Comparison of ENCODE assay signal across 11 mouse cellular contexts in the genomic region with DNA sequence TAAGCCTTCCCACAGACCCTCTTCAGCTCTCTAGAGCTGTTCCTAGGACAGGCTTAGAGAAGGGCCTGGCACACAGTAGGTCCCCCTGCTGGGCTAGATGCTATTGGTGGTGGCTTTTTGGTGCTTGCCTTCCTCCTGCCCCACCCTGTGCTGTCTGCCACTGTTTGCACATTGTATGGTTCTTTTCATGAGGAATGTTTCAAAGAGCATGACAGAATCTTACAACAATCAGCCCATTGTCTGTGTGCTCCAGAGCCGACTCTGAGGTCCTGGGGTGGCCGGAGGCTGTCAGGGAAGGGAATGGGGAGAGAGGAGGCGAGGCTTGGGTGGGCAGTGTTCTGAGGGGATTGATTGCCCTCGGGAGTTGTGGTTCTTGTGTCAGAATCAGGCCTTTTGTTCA. TPM values are rescaled to one million over a fixed set of nuclear protein-coding genes. Genes with fewer than 3 reads are reported as not detected.
DNase-seq lines count a peak whose midpoint lies in the region; ATAC-seq lines count a peak whose summit lies in the region.
"Had no signal": no experiment of that assay in that cellular context is flagged by ENCODE, and none has a peak within 500 bp of the region (broad histone marks: within the 10 kb centered on the region; RNA-seq: fewer than 3 reads in every experiment).

No protein-coding gene starts in this region.

- peaks cover 83% of the 10 kb centered on the region for H3K36me3 ChIP-seq in heart, embryonic 13.5 days
- peaks cover 94% of the 10 kb centered on the region for H3K36me3 ChIP-seq in hindbrain, embryonic 10.5 days
- peaks cover 75% of the 10 kb centered on the region for H3K36me3 ChIP-seq in neural tube, embryonic 12.5 days

- no peak for DNase-seq in heart, postnatal 4 days
- peak; percentile 59 for DNase-seq in NIH3T3 (ENCODE audit: low read depth)
- peak; percentile 69 for DNase-seq in hindbrain, embryonic 10.5 days (ENCODE audit: low spot score)
- no peak for DNase-seq in cerebellum, adult 9-11 months
- DNase-seq in right cerebral cortex, adult 2 months (ENCODE audit: low spot score in 2 of 2) = no peak
- DNase-seq: cerebellum, postnatal 25 days; kidney, postnatal 4 days had no signal

- no peak for ATAC-seq in heart, embryonic 13.5 days (ENCODE audit: extremely low read depth, insufficient number of reproducible peaks, low FRiP score, low TSS enrichment)
- peak; percentile 86 for ATAC-seq in neural tube, embryonic 12.5 days (ENCODE audit: low FRiP score, low read depth)
- no peak for ATAC-seq in activated CD4-positive, CD25-positive, alpha-beta regulatory T cell, adult 4 months

- peak overlapping the region; percentile 36 for H3K27ac ChIP-seq in heart, embryonic 13.5 days (replicated peaks)
- peak overlapping the region; percentile 78 for H3K27ac ChIP-seq in hindbrain, embryonic 10.5 days
- 0 out of 2 replicates have a peak overlapping the region, but pooled peaks have one; percentile 8 for H3K27ac ChIP-seq in neural tube, embryonic 12.5 days

- no peak overlapping the region for H3K9ac ChIP-seq in heart, embryonic 13.5 days
- H3K9ac ChIP-seq in neural tube, embryonic 12.5 days = no peak overlapping the region; the same call in 1 of the 2 replicates

- no peaks in the 10 kb centered on the region for H3K9me3 ChIP-seq in heart, embryonic 13.5 days
- no peaks in the 10 kb centered on the region for H3K9me3 ChIP-seq in hindbrain, embryonic 10.5 days
- H3K9me3 ChIP-seq in neural tube, embryonic 12.5 days = no peaks in the 10 kb centered on the region

- H3K4me2 ChIP-seq in heart, embryonic 13.5 days = no peak overlapping the region
- no peak overlapping the region for H3K4me2 ChIP-seq in neural tube, embryonic 12.5 days (replicated peaks)

- H3K4me3 ChIP-seq in heart, embryonic 13.5 days = no peak overlapping the region
- H3K4me3 ChIP-seq in hindbrain, embryonic 10.5 days = peak overlapping the region; percentile 9; the same call in 1 of the 2 replicates
- H3K4me3 ChIP-seq in neural tube, embryonic 12.5 days = no peak overlapping the region

- 62% methylated on average over 4 of the region's 4 CpGs for WGBS in heart, embryonic 13.5 days
- WGBS in hindbrain, embryonic 10.5 days = 15% methylated on average over 4 of the region's 4 CpGs
- 6% methylated on average over 4 of the region's 4 CpGs for WGBS in neural tube, embryonic 12.5 days

- H3K27me3 ChIP-seq in heart, embryonic 13.5 days (replicated peaks) = no peaks in the 10 kb centered on the region
- H3K27me3 ChIP-seq in hindbrain, embryonic 10.5 days (ENCODE audit: insufficient read depth, poor library complexity, severe bottlenecking) = peaks cover 41% of the 10 kb centered on the region
- no peaks in the 10 kb centered on the region for H3K27me3 ChIP-seq in neural tube, embryonic 12.5 days (replicated peaks)

- peaks cover 6% of the 10 kb centered on the region; the same call in 1 of the 2 replicates for H3K4me1 ChIP-seq in heart, embryonic 13.5 days
- H3K4me1 ChIP-seq in hindbrain, embryonic 10.5 days (replicated peaks) = peaks cover 36% of the 10 kb centered on the region
- H3K4me1 ChIP-seq in neural tube, embryonic 12.5 days = peaks cover 34% of the 10 kb centered on the region

RNA-seq across cellular contexts. Expression of a gene that starts 18.1 kb away (rescaled TPM):
- 0.99 and 1.1 TPM in 2 replicates for polyA plus RNA-seq in heart, embryonic 13.5 days (2015; fragmentation: Nextera tagmentation; extraction: Ambion mirVana)
- 1 to 10 TPM; 5.0 to 5.4 TPM for total RNA-seq in heart, postnatal 4 days (2021)
- 0.92 and 0.94 TPM in 2 replicates for polyA plus RNA-seq in hindbrain, embryonic 10.5 days (2016; fragmentation: Nextera tagmentation; extraction: Ambion mirVana)
- 0.99 and 1.4 TPM in 2 replicates for polyA plus RNA-seq in neural tube, embryonic 12.5 days (2016; fragmentation: Nextera tagmentation; extraction: Ambion mirVana)
- not detected for polyA plus RNA-seq in activated CD4-positive, CD25-positive, alpha-beta regulatory T cell, adult 4 months (2017; shearing (Covaris generic))
- total RNA-seq: monocyte, adult 5-6 weeks had no signal

RNA-seq across cellular contexts. Expression of a gene that starts 23.2 kb away (rescaled TPM):
- polyA plus RNA-seq in heart, embryonic 13.5 days (2015; fragmentation: Nextera tagmentation; extraction: Ambion mirVana) = 11.6 and 12.7 TPM in 2 replicates
- 1 to 10 TPM; 8.0 to 10.0 TPM for total RNA-seq in heart, postnatal 4 days (2021)
- polyA plus RNA-seq in hindbrain, embryonic 10.5 days (2016; fragmentation: Nextera tagmentation; extraction: Ambion mirVana) = 27.3 and 28.8 TPM in 2 replicates
- 24.2 and 30.2 TPM in 2 replicates for polyA plus RNA-seq in neural tube, embryonic 12.5 days (2016; fragmentation: Nextera tagmentation; extraction: Ambion mirVana)
- 10 to 100 TPM; 12.1 to 22.5 TPM for polyA plus RNA-seq in activated CD4-positive, CD25-positive, alpha-beta regulatory T cell, adult 4 months (2017; shearing (Covaris generic))

RNA-seq across cellular contexts. Expression of a gene that starts 23.4 kb away (rescaled TPM):
- polyA plus RNA-seq in heart, embryonic 13.5 days (2015; fragmentation: Nextera tagmentation; extraction: Ambion mirVana) = 23.3 and 24.8 TPM in 2 replicates
- 10 to 100 TPM; 25.7 to 29.0 TPM for total RNA-seq in heart, postnatal 4 days (2021)
- polyA plus RNA-seq in hindbrain, embryonic 10.5 days (2016; fragmentation: Nextera tagmentation; extraction: Ambion mirVana) = 44.7 and 52.5 TPM in 2 replicates
- polyA plus RNA-seq in neural tube, embryonic 12.5 days (2016; fragmentation: Nextera tagmentation; extraction: Ambion mirVana) = 53.7 and 54.8 TPM in 2 replicates
- 10 to 100 TPM; 36.0 to 53.3 TPM for polyA plus RNA-seq in activated CD4-positive, CD25-positive, alpha-beta regulatory T cell, adult 4 months (2017; shearing (Covaris generic))

RNA-seq across cellular contexts. Expression of a gene that starts 44.6 kb away (rescaled TPM):
- 1.4 TPM in 2 replicates for polyA plus RNA-seq in heart, embryonic 13.5 days (2015; fragmentation: Nextera tagmentation; extraction: Ambion mirVana)
- under 1 TPM in 1 of 2 experiments, not detected in 1; 0.27 TPM for total RNA-seq in heart, postnatal 4 days (2021)
- 1.4 and 1.6 TPM in 2 replicates for polyA plus RNA-seq in hindbrain, embryonic 10.5 days (2016; fragmentation: Nextera tagmentation; extraction: Ambion mirVana)
- 0.83 and 1.0 TPM in 2 replicates for polyA plus RNA-seq in neural tube, embryonic 12.5 days (2016; fragmentation: Nextera tagmentation; extraction: Ambion mirVana)
- polyA plus RNA-seq in activated CD4-positive, CD25-positive, alpha-beta regulatory T cell, adult 4 months (2017; shearing (Covaris generic)) = 1 to 10 TPM; 2.5 to 3.6 TPM
- total RNA-seq: monocyte, adult 5-6 weeks had no signal

RNA-seq across cellular contexts. Expression of a gene that starts 56.1 kb away (rescaled TPM):
- polyA plus RNA-seq in heart, embryonic 13.5 days (2015; fragmentation: Nextera tagmentation; extraction: Ambion mirVana) = 150 and 178 TPM in 2 replicates
- total RNA-seq in heart, postnatal 4 days (2021) = 10 to 100 TPM; 52.9 to 54.3 TPM
- polyA plus RNA-seq in hindbrain, embryonic 10.5 days (2016; fragmentation: Nextera tagmentation; extraction: Ambion mirVana) = 184 and 204 TPM in 2 replicates
- 100 and 109 TPM in 2 replicates for polyA plus RNA-seq in neural tube, embryonic 12.5 days (2016; fragmentation: Nextera tagmentation; extraction: Ambion mirVana)
- 10 to 100 TPM; 23.0 to 25.3 TPM for polyA plus RNA-seq in activated CD4-positive, CD25-positive, alpha-beta regulatory T cell, adult 4 months (2017; shearing (Covaris generic))

Comparison
In these comparisons a context has a peak if more than half of its experiments do, and no peak if none do; other contexts are left out.
1. H3K27ac ChIP-seq: peak in every context shown above with its lines; median percentile 78 in hindbrain, embryonic 10.5 days; 36 in heart, embryonic 13.5 days; 8 in neural tube, embryonic 12.5 days.
2. DNase-seq: peak in NIH3T3 (single experiment) and hindbrain, embryonic 10.5 days (single experiment); none in heart, postnatal 4 days (single experiment), cerebellum, adult 9-11 months (single experiment) and right cerebral cortex, adult 2 months (0 of 2).